Mouse (Mus musculus) left cerebral cortex, postnatal 14 days (tissue): ENCODE measurements around the gene Sema6d. TPM values are rescaled to one million over a fixed set of nuclear protein-coding genes. Genes with fewer than 3 reads are reported as not detected.

Source experiments
- DNase-seq, 2 experiments: peaks; one replicate each; pipeline ENCODE4 v3.0.0; 2021 to 2022; ENCODE audit warnings: low spot score in 2 of 2, mixed read lengths in 1 of 2
- intact Hi-C: fragments of 180-260 bp; cut with DNase I; formaldehyde crosslinking; loops from one replicate; pipeline ENCODE4 v1.15.1; 2025
- total RNA-seq, 2 experiments: library from RNA; stranded (reverse); gene quantifications; 2 replicates each; pipeline ENCODE4 v1.2.3; 2021

Gene Sema6d
- total RNA-seq, 2 experiments from 2014 or later, result 52.4 to 63.3 TPM

- DNase-seq, result no peak
- intact Hi-C loops, result no loop called here
These were observed 568.6 kb downstream of the Sema6d start for GRCm38 (mm10) chr2:124658374-124658773.

- no peak for DNase-seq
- intact Hi-C loops, result no loop called here
These were observed 569.8 kb downstream of the Sema6d start for GRCm38 (mm10) chr2:124659601-124660000.

- intact Hi-C loops, result no loop called here
- no peak for DNase-seq
These were observed 570.9 kb downstream of the Sema6d start for GRCm38 (mm10) chr2:124660686-124661085.

- DNase-seq, result no peak
- intact Hi-C loops, result no loop called here
These were observed 571.5 kb downstream of the Sema6d start for GRCm38 (mm10) chr2:124661316-124661715.

- intact Hi-C loops, result no loop called here
- DNase-seq, result no peak
These were observed 572.5 kb downstream of the Sema6d start for GRCm38 (mm10) chr2:124662257-124662656.

- DNase-seq, result no peak
- intact Hi-C loops, result no loop called here
These were observed 574.4 kb downstream of the Sema6d start for GRCm38 (mm10) chr2:124664191-124664590.

- DNase-seq, result no peak
- intact Hi-C loops, result no loop called here
These were observed 578.7 kb downstream of the Sema6d start for GRCm38 (mm10) chr2:124668431-124668830.

- intact Hi-C loops, result no loop called here
- DNase-seq, result no peak
These were observed 583.3 kb downstream of the Sema6d start for GRCm38 (mm10) chr2:124673117-124673516.

- intact Hi-C loops, result no loop called here
- DNase-seq, result no peak
These were observed 594.7 kb downstream of the Sema6d start for GRCm38 (mm10) chr2:124684481-124684901.

- intact Hi-C loops, result no loop called here
- DNase-seq, result no peak
These were observed 600.6 kb downstream of the Sema6d start for GRCm38 (mm10) chr2:124690372-124690771.

- intact Hi-C loops, result no loop called here
- DNase-seq, result no peak
These were observed 612.9 kb downstream of the Sema6d start for GRCm38 (mm10) chr2:124702621-124703020.

GRCm38 (mm10) chr2:124704922-124705321 lies 615.2 kb downstream of the Sema6d start:
- no peak for DNase-seq
- intact Hi-C loops, result no loop called here

GRCm38 (mm10) chr2:124705806-124706205 lies 616.0 kb downstream of the Sema6d start:
- DNase-seq, result no peak
- intact Hi-C loops, result no loop called here

GRCm38 (mm10) chr2:124706896-124707295 lies 617.1 kb downstream of the Sema6d start:
- intact Hi-C loops, result no loop called here
- no peak for DNase-seq
